In the genomic region with DNA sequence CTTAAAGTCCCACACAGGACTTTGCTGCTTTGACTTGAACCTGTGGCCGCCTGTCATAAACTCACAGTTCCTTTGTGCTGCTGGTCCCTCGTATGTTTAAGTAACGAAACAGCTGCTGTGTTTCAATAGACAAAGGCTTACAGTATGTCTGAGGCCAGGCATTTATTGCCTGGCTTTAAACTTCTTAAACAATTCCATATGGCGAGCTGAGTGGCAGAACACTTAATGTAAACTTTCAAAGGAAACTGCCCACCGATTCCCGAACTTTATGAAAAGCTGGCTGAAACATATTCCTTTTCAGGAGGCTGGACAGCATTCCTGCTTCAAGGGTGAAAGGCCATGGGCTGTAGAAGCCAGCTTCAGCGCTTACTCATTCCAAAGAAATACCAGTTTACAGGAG, we compare ENCODE assay signal across 16 mouse cellular contexts. TPM values are rescaled to one million over a fixed set of nuclear protein-coding genes. Genes with fewer than 3 reads are reported as not detected.
DNase-seq lines count a peak whose midpoint lies in the region; ATAC-seq lines count a peak whose summit lies in the region.
"Had no signal": no experiment of that assay in that cellular context is flagged by ENCODE, and none has a peak within 500 bp of the region (broad histone marks: within the 10 kb centered on the region; RNA-seq: fewer than 3 reads in every experiment).

No protein-coding gene starts in this region.

- no peak for ATAC-seq in hindbrain, embryonic 11.5 days (ENCODE audit: low FRiP score)
- peak; percentile 76 for ATAC-seq in limb, embryonic 13.5 days (ENCODE audit: low FRiP score, low read depth)
- ATAC-seq: midbrain, embryonic 13.5 days had no signal

- H3K27ac ChIP-seq in hindbrain, embryonic 10.5 days, result peak overlapping the region; percentile 75
- no peak overlapping the region for H3K27ac ChIP-seq in hindbrain, embryonic 11.5 days (ENCODE audit: low read depth, low read length)
- peak overlapping the region; percentile 99 for H3K27ac ChIP-seq in limb, embryonic 13.5 days
- H3K27ac ChIP-seq: midbrain, embryonic 13.5 days had no signal

- no peak overlapping the region for H3K4me3 ChIP-seq in hindbrain, embryonic 10.5 days
- H3K4me3 ChIP-seq in hindbrain, embryonic 11.5 days (ENCODE audit: low read depth, low read length), result no peak overlapping the region
- no peak overlapping the region for H3K4me3 ChIP-seq in limb, embryonic 13.5 days
- H3K4me3 ChIP-seq: erythroblast, embryonic 14.5 days; midbrain, embryonic 13.5 days had no signal

- intact Hi-C loops in left cerebral cortex, postnatal 14 days (cut with DNase I), result no loop called here

- 59% methylated on average over 7 of the region's 7 CpGs for WGBS in hindbrain, embryonic 10.5 days
- 57% methylated on average over 7 of the region's 7 CpGs for WGBS in hindbrain, embryonic 11.5 days
- 9% methylated on average over 7 of the region's 7 CpGs for WGBS in limb, embryonic 13.5 days

- no peak overlapping the region for H3K9ac ChIP-seq in hindbrain, embryonic 11.5 days (ENCODE audit: low read depth, low read length)
- H3K9ac ChIP-seq in limb, embryonic 13.5 days, result peak overlapping the region; percentile 32; the same call in 1 of the 2 replicates
- H3K9ac ChIP-seq: midbrain, embryonic 13.5 days had no signal

- no peak overlapping the region for H3K4me2 ChIP-seq in hindbrain, embryonic 11.5 days (replicated peaks; ENCODE audit: low read depth, low read length)
- peak overlapping the region; percentile 33 for H3K4me2 ChIP-seq in limb, embryonic 13.5 days (replicated peaks)
- H3K4me2 ChIP-seq: midbrain, embryonic 13.5 days had no signal

- peak; percentile 36 for DNase-seq in hindbrain, embryonic 10.5 days (ENCODE audit: low spot score)
- no peak for DNase-seq in hindbrain, embryonic 11.5 days (ENCODE audit: low spot score)
- peak; percentile 46 for DNase-seq in adipocyte (ENCODE audit: low spot score)
- DNase-seq in embryo, embryonic 11.5 days (ENCODE audit: low read depth, low spot score), result peak; percentile 71
- DNase-seq in left cerebral cortex, postnatal 14 days (ENCODE audit: low spot score in 2 of 2), result no peak
- DNase-seq in spleen, postnatal 10 days (ENCODE audit: low spot score in 2 of 2), result no peak
- no peak for DNase-seq in urinary bladder, postnatal 4 days (ENCODE audit: low spot score in 2 of 2)
- DNase-seq: gastrocnemius, postnatal 14 days; kidney, adult 11 months; lung, postnatal 10 days; thymus, postnatal 14 days had no signal

- H3K4me1 ChIP-seq in hindbrain, embryonic 10.5 days (replicated peaks), result peaks cover 28% of the 10 kb centered on the region
- no peaks in the 10 kb centered on the region for H3K4me1 ChIP-seq in hindbrain, embryonic 11.5 days (replicated peaks; ENCODE audit: control insufficient read depth, insufficient read depth, low read length)
- H3K4me1 ChIP-seq in limb, embryonic 13.5 days, result peaks cover 89% of the 10 kb centered on the region

- no peaks in the 10 kb centered on the region for H3K36me3 ChIP-seq in hindbrain, embryonic 10.5 days
- no peaks in the 10 kb centered on the region for H3K36me3 ChIP-seq in hindbrain, embryonic 11.5 days (ENCODE audit: control insufficient read depth, insufficient read depth, low read length)
- no peaks in the 10 kb centered on the region for H3K36me3 ChIP-seq in limb, embryonic 13.5 days
- H3K36me3 ChIP-seq: midbrain, embryonic 13.5 days had no signal

- no peaks in the 10 kb centered on the region for H3K9me3 ChIP-seq in hindbrain, embryonic 10.5 days
- H3K9me3 ChIP-seq in hindbrain, embryonic 11.5 days (ENCODE audit: control insufficient read depth, low read length), result no peaks in the 10 kb centered on the region
- H3K9me3 ChIP-seq in limb, embryonic 13.5 days, result no peaks in the 10 kb centered on the region
- H3K9me3 ChIP-seq: midbrain, embryonic 13.5 days had no signal

- H3K27me3 ChIP-seq in hindbrain, embryonic 10.5 days (ENCODE audit: insufficient read depth, poor library complexity, severe bottlenecking), result no peaks in the 10 kb centered on the region
- H3K27me3 ChIP-seq in hindbrain, embryonic 11.5 days (ENCODE audit: control insufficient read depth, insufficient read depth, low read length), result no peaks in the 10 kb centered on the region
- H3K27me3 ChIP-seq in limb, embryonic 13.5 days, result no peaks in the 10 kb centered on the region
- H3K27me3 ChIP-seq: midbrain, embryonic 13.5 days had no signal

RNA-seq across cellular contexts. Expression of gene 4930558K02Rik, which starts 37.5 kb away (rescaled TPM):
- not detected in 2 replicates for polyA plus RNA-seq in hindbrain, embryonic 10.5 days (2016; fragmentation: Nextera tagmentation; extraction: Ambion mirVana)
- not detected in 2 replicates for polyA plus RNA-seq in hindbrain, embryonic 11.5 days (2014; fragmentation: Nextera tagmentation; extraction: Ambion mirVana)
- 0.26 TPM in 1 of 2 replicates, not detected in the other for polyA plus RNA-seq in limb, embryonic 13.5 days (2015; fragmentation: Nextera tagmentation; extraction: Ambion mirVana)
- total RNA-seq in left cerebral cortex, postnatal 14 days (2021), result not detected
- total RNA-seq: ES-E14; gastrocnemius, postnatal 14 days had no signal
- polyA plus RNA-seq: erythroblast, embryonic 14.5 days; midbrain, embryonic 13.5 days; small intestine, adult 2 months had no signal

RNA-seq across cellular contexts. Expression of gene Pigc, which starts 48.0 kb away (rescaled TPM):
- 28.7 and 30.3 TPM in 2 replicates for polyA plus RNA-seq in hindbrain, embryonic 10.5 days (2016; fragmentation: Nextera tagmentation; extraction: Ambion mirVana)
- polyA plus RNA-seq in hindbrain, embryonic 11.5 days (2014; fragmentation: Nextera tagmentation; extraction: Ambion mirVana), result 33.3 and 38.6 TPM in 2 replicates
- polyA plus RNA-seq in limb, embryonic 13.5 days (2015; fragmentation: Nextera tagmentation; extraction: Ambion mirVana), result 53.9 and 57.3 TPM in 2 replicates
- total RNA-seq in left cerebral cortex, postnatal 14 days (2021), result 10 to 100 TPM; 14.7 to 16.9 TPM

Comparison
In these comparisons a context has a peak if more than half of its experiments do, and no peak if none do; other contexts are left out.
1. DNase-seq: peak in hindbrain, embryonic 10.5 days (single experiment), adipocyte (single experiment) and embryo, embryonic 11.5 days (single experiment); none in hindbrain, embryonic 11.5 days (single experiment), left cerebral cortex, postnatal 14 days (0 of 2), spleen, postnatal 10 days (0 of 2) and urinary bladder, postnatal 4 days (0 of 2).